Mouse (Mus musculus) large intestine, adult 2 months (tissue): ENCODE measurements around the gene Gm48551. TPM values are rescaled to one million over a fixed set of nuclear protein-coding genes. Genes with fewer than 3 reads are reported as not detected.

Source experiments
- DNase-seq: peaks from one replicate; pipeline ENCODE4 v3.0.0-alpha.2; 2012; ENCODE audit warnings: low read depth, low spot score
- WGBS: fragments of 180-500 bp; shearing (Covaris S2); methylation state at CpG from one replicate; pipeline ENCODE4 v1.1.7; 2018; 5-methylcytosine and 5-hydroxymethylcytosine counted together
- polyA plus RNA-seq: library from polyadenylated mRNA; depleted of rRNA; stranded (reverse); fragments of >200 nt; gene quantifications from 2 replicates; pipeline ENCODE4 v1.2.3, GENCODE M21; 2012

Gene Gm48551
- polyA plus RNA-seq, 1 experiment: 3.7 TPM

DNA sequence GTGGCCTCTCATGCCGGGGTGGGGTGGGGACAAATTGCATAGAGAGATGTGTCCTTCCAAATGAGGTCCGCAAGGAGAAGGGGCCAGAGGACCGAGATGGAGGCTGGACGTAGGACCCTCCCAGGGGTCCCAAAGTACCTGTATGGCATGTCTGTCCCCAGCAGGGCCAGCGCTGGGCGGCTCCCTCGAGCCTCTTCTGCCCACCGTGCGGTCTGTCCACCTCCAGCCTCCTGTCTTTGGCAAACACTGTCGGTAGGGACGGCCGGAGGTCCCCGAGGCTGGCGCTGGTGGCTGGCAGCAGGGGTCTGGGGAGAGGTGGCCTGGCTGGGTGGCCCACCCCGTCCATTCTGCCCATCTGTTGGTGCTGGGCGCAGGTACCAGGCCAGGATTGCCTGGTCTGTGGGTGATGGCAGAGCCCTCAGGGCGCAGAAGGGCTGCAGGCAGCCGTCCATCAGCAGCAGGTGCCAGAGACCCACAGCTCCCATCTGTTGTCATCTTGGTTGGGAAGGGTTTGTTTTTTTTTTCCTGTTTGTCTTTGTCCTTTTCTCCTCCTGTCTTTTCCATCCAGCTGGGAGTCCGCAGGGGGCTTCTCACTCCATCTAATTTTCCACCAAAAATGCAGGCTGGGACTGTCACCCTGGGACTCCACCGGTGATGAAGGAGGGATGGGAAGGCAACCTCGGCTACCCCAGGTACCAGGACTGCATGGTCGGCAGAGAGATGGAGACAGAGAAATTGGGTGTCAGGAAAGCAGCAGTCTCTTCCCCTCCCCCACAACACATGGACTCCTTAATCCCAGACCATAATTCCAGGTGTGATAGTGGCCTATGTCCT lies 16.3 kb downstream of the Gm48551 start:
- WGBS: 84% methylated on average over 22 of the region's 22 CpGs

DNA sequence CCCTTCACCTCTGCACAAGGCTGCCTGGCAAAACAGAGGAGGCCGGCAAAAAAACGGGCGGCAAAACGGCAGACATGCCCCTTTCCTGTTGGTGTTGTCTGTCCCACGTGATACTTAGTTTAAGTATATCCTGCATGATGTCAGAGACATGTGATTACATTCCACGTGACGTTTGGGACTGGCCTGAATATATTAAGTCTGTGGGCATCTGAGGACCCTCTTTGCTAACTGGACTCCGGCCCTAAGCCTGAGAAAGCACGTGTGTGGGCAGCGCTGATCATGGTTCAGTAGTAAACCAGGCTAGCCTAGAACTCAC lies 16.9 kb downstream of the Gm48551 start:
- WGBS: 72% methylated on average over 10 of the region's 10 CpGs
- DNase-seq: no peak

More for the DNA sequence above, 16.3 kb downstream of the Gm48551 start:
- no peak for DNase-seq

DNA sequence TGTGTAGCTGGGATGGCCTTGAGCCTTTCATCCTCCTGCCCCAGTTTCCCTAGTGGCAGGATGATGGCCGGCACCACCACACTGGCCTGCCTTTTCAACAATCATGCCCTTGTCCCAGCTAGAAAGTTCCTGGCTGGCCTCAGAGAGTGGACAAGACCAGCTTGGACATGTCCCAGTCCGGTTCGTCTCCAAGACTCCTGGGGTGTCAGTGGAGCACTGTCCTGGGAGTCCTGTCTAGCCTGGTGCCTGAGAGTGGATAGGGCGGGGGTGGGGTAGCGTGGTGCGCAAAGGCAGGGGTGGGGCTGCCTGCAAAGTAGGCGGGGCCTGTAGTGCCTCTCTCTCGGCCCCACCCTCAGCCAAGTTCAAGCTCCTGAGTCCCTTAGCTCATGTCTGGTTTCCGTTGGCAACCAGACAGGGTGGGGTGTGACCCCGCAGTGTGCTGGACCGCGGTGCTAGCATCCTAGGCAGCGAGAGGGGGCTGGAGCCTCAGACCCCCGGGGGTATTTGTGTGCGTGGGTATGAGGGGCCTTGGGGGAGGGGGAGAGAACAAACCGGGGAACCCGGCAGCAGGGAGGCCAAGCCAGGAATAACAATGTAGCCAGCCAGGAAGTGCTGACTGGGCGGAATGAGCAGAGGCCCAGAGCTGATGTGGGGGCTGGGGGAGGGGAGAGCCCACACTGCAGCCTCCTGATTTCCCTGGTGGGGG lies 17.4 kb downstream of the Gm48551 start:
- WGBS: 25% methylated on average over 18 of the region's 18 CpGs
- DNase-seq: no peak

GRCm38 (mm10) chr10:81402227-81402765 lies 18.0 kb downstream of the Gm48551 start:
- WGBS: 66% methylated on average over 7 of the region's 7 CpGs

GRCm38 (mm10) chr10:81403511-81403910 lies 19.2 kb downstream of the Gm48551 start:
- DNase-seq: no peak
- 77% methylated on average over 10 of the region's 10 CpGs for WGBS

More at GRCm38 (mm10) chr10:81402227-81402765, 18.0 kb downstream of the Gm48551 start:
- DNase-seq: no peak

DNA sequence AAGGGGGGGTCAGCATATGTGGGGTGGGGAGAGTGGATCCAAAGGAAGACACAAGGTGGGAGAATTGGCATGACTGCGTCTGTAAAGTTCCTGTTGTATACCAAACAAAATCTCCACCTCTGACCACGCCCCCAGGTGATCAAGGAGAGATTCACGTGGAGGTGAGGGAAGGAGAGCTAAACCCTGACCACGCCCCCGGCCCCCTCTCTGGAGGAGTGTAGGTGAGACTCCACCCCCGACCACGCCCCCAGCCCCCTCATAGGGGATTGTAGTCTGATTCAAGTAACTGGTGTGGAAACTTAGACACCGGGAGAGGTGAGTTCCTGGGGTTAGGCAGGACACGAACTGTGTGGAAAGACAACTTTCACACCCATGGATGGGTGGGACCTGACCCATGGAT lies 19.8 kb downstream of the Gm48551 start:
- 51% methylated on average over 9 of the region's 9 CpGs for WGBS

DNA sequence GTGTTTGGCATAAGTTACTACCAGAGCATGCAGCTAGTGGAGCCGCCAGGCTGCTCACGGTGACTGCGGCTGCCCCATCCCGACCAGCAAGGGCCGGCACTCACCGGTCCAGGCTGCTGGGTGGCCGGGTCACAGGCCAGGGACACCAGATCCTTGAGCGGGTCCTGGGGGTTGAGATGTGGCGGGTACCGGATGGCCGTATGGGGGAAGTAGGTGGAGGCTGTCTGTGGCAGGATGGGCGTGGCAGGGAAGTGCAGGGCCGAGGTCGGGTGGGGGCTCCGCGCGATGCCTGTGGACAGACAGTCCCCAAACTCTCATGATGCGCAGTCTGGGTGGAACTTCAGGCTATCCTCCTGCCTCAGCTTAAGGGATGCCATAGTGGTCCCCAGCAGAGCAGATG lies 20.5 kb downstream of the Gm48551 start:
- no peak for DNase-seq
- WGBS: 70% methylated on average over 18 of the region's 18 CpGs

More for the DNA sequence above, 19.8 kb downstream of the Gm48551 start:
- DNase-seq: no peak

- WGBS: 60% methylated on average over 13 of the region's 13 CpGs
- DNase-seq: no peak
Observed at GRCm38 (mm10) chr10:81405588-81406201, 21.4 kb downstream of the Gm48551 start.

- WGBS: 74% methylated on average over 24 of the region's 24 CpGs
- DNase-seq: no peak
Observed at GRCm38 (mm10) chr10:81406504-81407440, 22.5 kb downstream of the Gm48551 start.

DNA sequence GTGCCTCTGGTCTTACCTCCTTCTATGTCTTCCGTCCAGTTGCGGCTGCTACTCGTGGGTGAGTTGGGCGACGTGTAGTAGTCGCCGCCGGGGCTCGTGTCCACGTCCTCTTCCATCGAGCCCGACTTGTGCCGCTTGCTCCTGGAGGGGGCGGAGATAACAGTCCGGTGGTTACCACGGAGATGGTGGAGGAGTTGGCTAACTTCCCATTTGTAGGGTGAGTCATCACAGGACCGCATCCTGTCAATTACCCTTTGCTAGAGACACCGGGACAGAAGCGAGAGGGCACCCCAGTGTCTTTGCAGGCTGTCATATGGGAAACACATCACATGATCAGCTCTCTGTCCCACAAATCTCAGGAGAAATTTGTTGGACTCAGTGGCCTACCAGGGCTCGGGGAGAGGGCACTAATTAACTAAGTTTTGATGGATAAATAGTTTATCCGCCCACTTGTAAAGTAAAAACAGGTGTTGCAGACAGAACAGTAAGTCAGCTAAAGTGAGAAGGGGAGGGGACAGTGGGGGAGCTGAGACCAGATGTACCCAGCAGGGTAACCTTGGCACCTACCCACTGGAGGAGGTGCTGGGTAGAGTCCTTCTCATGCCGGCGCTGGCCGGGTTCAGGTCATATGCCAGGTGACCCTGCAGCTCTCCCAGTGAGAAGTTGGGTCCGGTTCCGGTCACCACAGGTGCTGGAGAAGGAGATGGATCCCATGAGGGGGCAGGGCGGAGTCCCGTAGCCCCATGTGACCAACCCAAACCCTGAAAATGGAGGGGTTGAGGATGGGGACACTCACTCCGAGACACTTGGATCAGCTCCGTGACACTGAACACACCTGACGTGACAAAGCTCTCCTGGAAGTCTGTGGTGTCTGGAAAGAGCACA lies 23.5 kb downstream of the Gm48551 start:
- DNase-seq: no peak
- WGBS: 37% methylated on average over 31 of the region's 31 CpGs

GRCm38 (mm10) chr10:81408424-81408729 lies 24.1 kb downstream of the Gm48551 start:
- WGBS: 80% methylated on average over 13 of the region's 13 CpGs

GRCm38 (mm10) chr10:81408871-81409291 lies 24.6 kb downstream of the Gm48551 start:
- DNase-seq: no peak
- 15% methylated on average over 9 of the region's 9 CpGs for WGBS

More at GRCm38 (mm10) chr10:81408424-81408729, 24.1 kb downstream of the Gm48551 start:
- no peak for DNase-seq

GRCm38 (mm10) chr10:81409330-81409729 lies 25.1 kb downstream of the Gm48551 start:
- WGBS: 28% methylated on average over 8 of the region's 8 CpGs
- DNase-seq: no peak

- DNase-seq: no peak
Observed at GRCm38 (mm10) chr10:81410350-81410749, 26.1 kb downstream of the Gm48551 start.

DNA sequence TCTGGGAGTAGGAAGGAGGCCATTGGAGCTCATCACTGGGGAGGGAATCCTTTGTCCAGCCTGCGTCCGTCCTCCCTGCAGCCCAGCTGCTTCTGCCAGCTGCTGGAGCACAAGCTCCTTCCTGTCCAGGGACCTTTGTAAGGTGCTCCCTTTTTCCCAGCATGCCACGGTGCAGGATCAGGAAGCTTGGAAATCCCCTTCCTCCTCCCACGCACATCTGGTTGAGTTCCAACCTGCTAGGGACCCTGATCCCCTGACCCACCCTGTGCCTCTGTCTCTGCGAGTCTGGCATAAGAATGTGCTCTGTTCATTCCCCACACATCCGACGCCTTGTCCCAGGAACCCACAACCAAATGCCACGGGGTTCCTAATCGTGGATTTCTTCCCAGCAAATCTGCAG lies 26.7 kb downstream of the Gm48551 start:
- WGBS: 31% methylated on average over 9 of the region's 9 CpGs

More at GRCm38 (mm10) chr10:81410350-81410749, 26.1 kb downstream of the Gm48551 start:
- WGBS: 16% methylated on average over 4 of the region's 4 CpGs

GRCm38 (mm10) chr10:81411471-81412400 lies 27.5 kb downstream of the Gm48551 start:
- DNase-seq: no peak
- WGBS: 13% methylated on average over 18 of the region's 18 CpGs

More for the DNA sequence above, 26.7 kb downstream of the Gm48551 start:
- no peak for DNase-seq

DNA sequence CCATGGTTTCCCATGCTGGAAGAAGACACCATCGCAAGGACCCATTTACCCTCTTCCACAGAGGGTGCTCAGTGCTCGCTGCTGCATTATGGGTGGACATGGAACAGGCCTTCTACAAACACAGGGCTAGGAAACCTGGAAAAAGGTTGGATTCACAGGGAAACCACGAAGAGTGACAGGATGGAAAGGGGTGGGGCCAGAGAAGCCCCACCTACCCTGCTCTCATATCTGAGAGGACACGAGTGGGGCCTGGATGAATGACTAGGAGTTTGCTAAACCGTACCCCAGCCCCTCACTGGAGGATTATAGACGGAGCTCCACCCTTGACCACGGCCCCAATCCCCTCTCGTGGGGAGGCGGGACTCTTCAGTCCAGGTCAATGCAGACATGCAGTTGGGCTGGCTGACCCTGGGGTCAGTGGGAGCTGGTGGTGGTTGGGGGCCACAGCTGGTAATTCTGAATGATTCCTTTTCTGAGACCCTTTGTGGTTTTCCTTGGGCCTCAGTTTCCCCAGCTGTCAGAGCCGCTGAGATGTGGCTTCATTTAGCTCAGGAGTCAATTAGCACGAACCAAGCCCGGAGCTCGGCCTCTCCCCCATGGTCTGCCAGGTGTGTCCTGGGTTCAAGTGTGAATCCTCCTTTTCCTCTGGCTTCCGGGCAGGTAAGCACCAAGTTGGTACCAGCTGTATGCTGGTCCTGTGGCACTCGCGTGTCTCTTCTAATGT lies 28.5 kb downstream of the Gm48551 start:
- 57% methylated on average over 16 of the region's 16 CpGs for WGBS
- DNase-seq: no peak
